Mouse (Mus musculus) cerebellum, adult (tissue): ENCODE measurements at regions not wholly inside any gene's neighbourhood (a gene's known extent, or its start where the extent isn't known, plus 50 kb on each side); places are given as distances from the start of the nearest gene placed in this dataset.

Source experiments
- ATAC-seq: cut with Nextera tagmentation; 2 replicates; pipeline ENCODE4 v1.9.2; 2017; ENCODE audit warnings: mild to moderate bottlenecking, moderate library complexity, mixed read lengths; ENCODE audit not compliant: insufficient number of reproducible peaks, low FRiP score, low TSS enrichment

- no peak for ATAC-seq
Measured at GRCm38 (mm10) chr8:44656031-44656430, 279.2 kb upstream of the Fat1 start.

GRCm38 (mm10) chr8:44656470-44656869, 278.8 kb upstream of the Fat1 start:
- ATAC-seq: no peak

- ATAC-seq: peak; percentile 80; the same call in 1 of the 2 replicates
Measured at GRCm38 (mm10) chr8:44661696-44662095, 273.6 kb upstream of the Fat1 start.

GRCm38 (mm10) chr8:44687126-44687525, 248.1 kb upstream of the Fat1 start:
- ATAC-seq: no peak

GRCm38 (mm10) chr8:44689837-44690592, 245.2 kb upstream of the Fat1 start:
- peak; percentile 50 for ATAC-seq

- ATAC-seq: peak; percentile 84
Measured at GRCm38 (mm10) chr8:44690593-44690950, 244.7 kb upstream of the Fat1 start.

- ATAC-seq: peak; percentile 73
Measured at GRCm38 (mm10) chr8:44691140-44691539, 244.1 kb upstream of the Fat1 start.

GRCm38 (mm10) chr8:44692036-44692688, 243.1 kb upstream of the Fat1 start:
- no peak for ATAC-seq

- ATAC-seq: no peak
Measured at GRCm38 (mm10) chr8:44694861-44695260, 240.4 kb upstream of the Fat1 start.

- ATAC-seq: no peak
Measured at GRCm38 (mm10) chr8:44696066-44696853, 239.0 kb upstream of the Fat1 start.

- ATAC-seq: no peak
Measured at GRCm38 (mm10) chr8:44699384-44700105, 235.7 kb upstream of the Fat1 start.

- ATAC-seq: no peak
Measured at GRCm38 (mm10) chr8:44704595-44705265, 230.5 kb upstream of the Fat1 start.

- no peak for ATAC-seq
Measured at GRCm38 (mm10) chr8:44708659-44709170, 226.5 kb upstream of the Fat1 start.

- ATAC-seq: no peak
Measured at GRCm38 (mm10) chr8:44709171-44709940, 225.9 kb upstream of the Fat1 start.

GRCm38 (mm10) chr8:44734577-44734976, 200.7 kb upstream of the Fat1 start:
- no peak for ATAC-seq

- no peak for ATAC-seq
Measured at GRCm38 (mm10) chr8:44735801-44736200, 199.4 kb upstream of the Fat1 start.

GRCm38 (mm10) chr8:44743353-44743752, 191.9 kb upstream of the Fat1 start:
- ATAC-seq: no peak

GRCm38 (mm10) chr8:44744991-44745658, 190.1 kb upstream of the Fat1 start:
- no peak for ATAC-seq
